Mouse (Mus musculus): ENCODE measurements around the gene Homer1.
A peak's percentile ranks its signal among the peaks of the same experiment; 100 is the strongest.

Homer1 gene

GRCm38 (mm10) chr13:93299316-93299715 lies at the start of gene Homer1:
TSS of gene Homer1 (plus strand) at chr13:93299635.
- DNase-seq (ENCODE audit: extremely low read depth, insufficient read length, low spot score): no peak

- no peak for DNase-seq (ENCODE audit: extremely low read depth, insufficient read length, low spot score)
These were observed 47.7 kb upstream of the Homer1 start for GRCm38 (mm10) chr13:93251732-93252131.

- no peak for DNase-seq (ENCODE audit: extremely low read depth, insufficient read length, low spot score)
These were observed 47.3 kb upstream of the Homer1 start for GRCm38 (mm10) chr13:93252175-93252574.

DNA sequence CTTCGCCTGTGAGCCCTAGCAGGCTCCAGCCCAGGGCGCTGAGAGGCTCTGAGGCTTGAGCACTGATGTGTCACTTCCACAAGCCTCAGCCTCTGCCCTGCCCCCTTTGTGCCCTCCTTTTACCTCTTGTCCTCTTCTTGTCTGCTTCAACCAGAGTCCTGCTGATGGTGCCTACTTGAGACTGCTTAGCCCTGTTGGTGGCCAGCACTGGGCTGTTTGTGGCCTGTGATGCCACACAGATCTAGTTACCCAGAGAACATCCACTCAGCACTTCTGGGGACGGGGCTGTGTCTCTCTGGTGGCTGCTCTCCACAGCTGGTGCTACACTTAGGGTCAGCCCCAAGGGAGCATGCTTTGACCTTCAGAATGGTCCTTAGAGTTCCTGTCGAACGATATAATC lies 46.5 kb upstream of the Homer1 start:
- DNase-seq (ENCODE audit: extremely low read depth, insufficient read length, low spot score): no peak

DNA sequence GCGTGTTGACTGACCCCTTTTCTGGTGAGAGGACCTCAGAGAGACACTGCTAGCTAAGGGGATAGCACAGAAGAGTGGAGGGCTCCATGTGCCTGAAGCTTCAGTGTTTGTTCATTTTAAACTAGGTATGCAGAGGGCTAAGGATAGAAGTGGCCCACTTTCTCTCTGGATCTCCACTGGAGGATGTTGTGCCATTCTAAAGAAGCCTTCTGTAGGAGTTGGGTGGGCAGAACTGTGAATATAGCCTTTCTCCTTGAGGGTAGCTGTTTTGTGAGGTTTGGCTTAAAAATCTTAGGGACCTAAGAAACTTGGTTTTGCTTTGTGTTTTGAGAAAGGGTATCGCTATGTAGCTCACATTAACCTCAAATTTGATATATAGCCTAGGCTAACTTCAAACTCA lies 32.3 kb upstream of the Homer1 start:
- DNase-seq (ENCODE audit: extremely low read depth, insufficient read length, low spot score): no peak

- DNase-seq (ENCODE audit: extremely low read depth, insufficient read length, low spot score): no peak
These were observed 1.1 kb downstream of the Homer1 start for GRCm38 (mm10) chr13:93300581-93300980.

GRCm38 (mm10) chr13:93301060-93301459 lies 1.6 kb downstream of the Homer1 start:
- no peak for DNase-seq (ENCODE audit: extremely low read depth, insufficient read length, low spot score)

DNA sequence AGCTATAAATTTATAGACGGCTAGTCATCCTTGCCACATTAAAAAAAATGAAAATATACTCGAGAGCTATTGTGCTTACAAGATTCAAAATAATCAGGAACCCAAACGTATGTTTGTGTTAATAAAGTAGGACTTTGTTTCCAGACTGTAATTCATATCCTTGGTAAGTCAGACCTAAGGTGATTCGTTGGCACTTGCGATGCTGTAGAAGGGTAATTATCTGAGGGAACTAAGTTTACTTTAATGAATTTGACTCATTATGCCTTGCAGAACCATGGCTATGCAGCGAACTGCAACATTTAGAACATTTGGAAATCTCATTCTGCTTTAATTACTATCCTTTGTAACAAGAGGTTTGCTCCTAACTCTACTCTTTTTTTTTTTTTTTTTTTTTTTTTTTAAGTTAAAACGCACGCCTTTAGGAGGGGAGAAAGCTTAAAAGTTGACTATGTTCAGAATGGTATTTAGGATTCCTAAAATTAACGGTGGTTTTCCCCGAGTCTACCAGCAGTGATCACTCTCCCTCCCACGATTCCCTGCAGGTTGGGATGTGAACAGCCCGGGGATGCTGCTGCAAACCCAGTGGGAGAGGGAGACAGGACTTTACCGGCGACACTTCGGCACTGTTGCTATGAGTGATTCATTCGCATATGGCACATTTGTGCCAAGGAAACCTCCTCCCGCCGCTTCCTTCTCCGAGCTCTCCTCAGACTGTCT lies 3.6 kb downstream of the Homer1 start:
- no peak for DNase-seq (ENCODE audit: extremely low read depth, insufficient read length, low spot score)

GRCm38 (mm10) chr13:93303563-93304250 lies 4.3 kb downstream of the Homer1 start:
- peak; percentile 97 for DNase-seq (ENCODE audit: extremely low read depth, insufficient read length, low spot score)

DNA sequence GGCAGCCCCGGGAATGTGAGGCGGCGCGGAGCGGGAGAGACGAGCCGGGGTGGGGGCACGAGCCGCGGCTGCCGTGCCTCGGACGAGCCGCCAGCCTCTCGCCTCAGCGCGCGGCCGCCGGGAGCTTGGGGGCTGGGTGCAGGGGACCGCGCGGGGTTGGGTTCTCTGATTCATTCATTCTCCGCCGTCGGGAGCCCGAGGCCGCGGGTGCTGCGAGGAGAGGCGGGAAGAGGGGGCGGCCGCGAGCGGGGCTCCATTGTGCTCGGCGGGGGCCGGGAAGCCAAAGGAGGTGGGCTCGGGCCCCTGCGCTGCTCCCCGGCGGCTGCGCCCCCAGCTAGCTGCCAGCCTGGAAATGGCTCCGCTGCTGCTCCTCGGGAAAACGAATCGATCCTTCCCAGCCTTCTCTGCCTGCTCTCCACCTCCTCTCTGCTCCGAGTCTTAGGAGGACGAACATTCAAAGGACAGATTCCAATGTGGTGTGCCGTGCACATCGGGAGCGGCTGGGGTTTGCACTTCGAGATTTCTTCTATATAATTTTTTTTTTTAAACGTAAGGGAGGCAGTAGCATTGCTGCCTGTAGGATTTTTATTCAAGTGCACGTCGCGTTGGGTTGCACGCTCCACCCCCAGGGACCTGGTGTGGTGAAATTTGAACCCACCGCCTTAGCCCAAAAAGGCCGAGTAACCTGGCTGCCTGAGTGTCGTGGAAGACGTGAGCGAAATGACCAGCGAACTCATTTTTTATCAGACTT lies 5.0 kb downstream of the Homer1 start:
- DNase-seq (ENCODE audit: extremely low read depth, insufficient read length, low spot score): no peak

GRCm38 (mm10) chr13:93305149-93305548 lies 5.7 kb downstream of the Homer1 start:
- no peak for DNase-seq (ENCODE audit: extremely low read depth, insufficient read length, low spot score)

DNA sequence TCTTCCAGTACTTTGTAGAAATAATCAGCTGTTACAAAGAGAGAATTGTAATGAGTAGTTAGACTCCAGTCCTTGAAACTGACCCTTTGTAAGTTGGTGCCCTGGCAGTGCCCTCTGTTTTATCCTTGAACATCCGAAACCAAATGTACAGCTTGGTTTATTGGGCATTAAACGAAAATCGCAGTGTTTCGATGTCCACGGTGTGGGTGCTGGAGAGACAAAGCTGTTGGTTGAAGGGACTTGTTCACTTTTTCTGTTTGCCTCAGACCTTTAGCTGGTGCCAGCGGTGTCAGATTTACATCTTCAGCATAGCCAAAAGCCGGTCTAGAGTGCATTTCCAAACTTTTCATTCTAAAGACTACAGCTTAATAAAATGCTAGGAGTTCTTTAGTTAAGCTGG lies 6.2 kb downstream of the Homer1 start:
- DNase-seq (ENCODE audit: extremely low read depth, insufficient read length, low spot score): no peak

GRCm38 (mm10) chr13:93306545-93306944 lies 7.1 kb downstream of the Homer1 start:
- DNase-seq (ENCODE audit: extremely low read depth, insufficient read length, low spot score): no peak

DNA sequence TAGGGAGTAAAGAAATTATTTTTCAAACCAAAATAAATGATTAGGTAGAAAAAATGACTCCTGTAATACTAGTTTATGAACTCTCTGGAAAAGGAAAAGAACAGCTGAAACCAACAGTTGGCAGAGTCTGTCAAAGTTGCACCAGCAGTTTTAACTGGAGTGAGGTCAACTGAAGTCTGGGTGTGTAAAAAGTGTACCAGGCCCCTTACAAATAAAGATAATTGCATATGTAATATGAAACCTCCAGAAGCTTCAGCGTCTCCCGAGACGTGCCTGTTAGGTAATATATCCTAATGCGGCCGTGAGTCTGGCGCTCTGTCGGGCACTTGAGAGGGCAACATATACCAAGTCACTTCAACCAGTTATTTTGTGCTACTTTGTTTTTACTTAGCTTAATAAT lies 8.3 kb downstream of the Homer1 start:
- no peak for DNase-seq (ENCODE audit: extremely low read depth, insufficient read length, low spot score)

GRCm38 (mm10) chr13:93309295-93309694 lies 9.9 kb downstream of the Homer1 start:
- no peak for DNase-seq (ENCODE audit: extremely low read depth, insufficient read length, low spot score)

- DNase-seq (ENCODE audit: extremely low read depth, insufficient read length, low spot score): no peak
These were observed 13.1 kb downstream of the Homer1 start for GRCm38 (mm10) chr13:93312518-93312917.

DNA sequence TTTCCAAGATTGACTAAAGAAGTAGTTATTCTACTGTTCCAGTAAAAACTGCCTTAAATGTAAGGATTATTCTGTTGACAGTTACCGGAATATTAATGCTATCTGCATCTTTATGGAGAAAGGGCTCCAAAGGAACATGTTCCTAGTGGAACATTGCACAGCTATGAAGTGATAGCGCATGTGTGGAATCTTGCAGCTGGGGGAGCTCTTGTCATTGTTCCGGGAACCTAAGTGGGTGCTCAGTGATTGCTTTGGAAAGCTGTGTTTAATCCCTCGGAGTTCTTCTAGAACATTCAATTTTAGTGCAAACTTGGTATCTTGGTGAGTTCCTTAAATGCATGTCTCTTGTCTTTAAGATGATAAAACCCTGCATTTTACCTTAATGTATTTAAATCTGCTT lies 14.9 kb downstream of the Homer1 start:
- DNase-seq (ENCODE audit: extremely low read depth, insufficient read length, low spot score): no peak

DNA sequence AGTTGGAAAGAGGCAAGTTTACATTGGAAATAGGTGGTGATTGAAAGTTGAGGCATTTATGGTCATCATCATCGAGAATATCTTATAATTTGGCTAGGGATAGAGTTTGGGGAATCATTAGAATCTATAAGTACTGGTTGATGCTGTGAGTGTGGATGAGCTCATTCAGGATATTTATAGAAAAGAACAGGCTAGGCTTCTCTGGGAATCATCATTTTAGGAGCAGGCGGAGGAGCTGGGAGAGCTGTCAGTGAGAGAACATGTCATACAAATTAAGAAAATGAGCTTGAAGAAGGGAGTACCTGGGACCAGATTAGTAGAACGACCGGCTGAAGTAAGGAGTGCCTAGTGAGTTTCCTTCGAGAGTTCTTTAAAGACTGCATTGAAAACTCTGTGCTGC lies 20.7 kb downstream of the Homer1 start:
- DNase-seq (ENCODE audit: extremely low read depth, insufficient read length, low spot score): no peak

DNA sequence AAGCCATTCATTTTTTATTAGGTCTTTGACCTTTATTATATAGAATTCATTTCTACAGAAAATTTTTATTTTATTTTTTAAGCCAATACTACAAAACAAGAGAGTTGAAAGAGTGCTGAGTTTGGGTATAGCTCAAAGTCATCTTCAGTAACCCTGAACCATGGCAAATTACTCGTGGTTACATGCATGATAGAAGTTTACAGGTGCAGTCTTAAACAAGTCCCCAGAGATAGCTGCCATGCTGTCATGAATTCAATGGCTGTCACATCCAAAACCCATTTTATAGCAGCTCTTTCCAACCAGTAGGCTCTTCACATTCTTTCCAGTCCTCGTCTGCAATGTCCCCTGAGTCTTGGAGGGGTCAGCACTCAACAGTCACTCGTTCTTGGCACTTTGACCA lies 26.9 kb downstream of the Homer1 start:
- no peak for DNase-seq (ENCODE audit: extremely low read depth, insufficient read length, low spot score)

GRCm38 (mm10) chr13:93331721-93332120 lies 32.3 kb downstream of the Homer1 start:
- DNase-seq (ENCODE audit: extremely low read depth, insufficient read length, low spot score): no peak

DNA sequence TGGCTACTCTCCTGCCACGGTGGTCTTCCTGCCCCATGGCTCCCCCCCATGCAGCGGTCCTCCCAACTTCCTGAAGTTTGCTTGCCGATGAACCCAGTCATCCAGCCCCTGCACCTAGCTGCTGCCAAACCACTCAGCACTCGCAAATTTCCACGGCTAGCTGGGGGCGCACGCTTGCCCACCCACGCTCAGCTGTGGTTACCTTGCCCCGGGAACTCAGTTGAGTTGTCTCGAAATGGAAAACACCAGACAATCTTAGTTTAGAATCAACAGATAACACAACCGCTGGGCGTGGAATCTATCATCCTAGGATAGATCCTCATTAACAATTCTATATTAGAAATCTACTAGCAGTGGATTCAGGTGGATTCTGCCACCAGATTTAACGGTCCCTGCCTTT lies 33.1 kb downstream of the Homer1 start:
- DNase-seq (ENCODE audit: extremely low read depth, insufficient read length, low spot score): no peak

GRCm38 (mm10) chr13:93335337-93335736 lies 35.9 kb downstream of the Homer1 start:
- DNase-seq (ENCODE audit: extremely low read depth, insufficient read length, low spot score): no peak

All from 3134 (cell line).